Comparison of ENCODE assay signal across 8 mouse cellular contexts in genomic region chr3:89395806-89396653, GRCm38 (mm10). TPM values are rescaled to one million over a fixed set of nuclear protein-coding genes. Genes with fewer than 3 reads are reported as not detected.
DNase-seq lines count a peak whose midpoint lies in the region; ATAC-seq lines count a peak whose summit lies in the region.

No protein-coding gene starts in this region.

- no peaks in the 10 kb centered on the region for H3K9me3 ChIP-seq in forebrain, embryonic 16.5 days (ENCODE audit: control insufficient read depth, low read length)
- no peaks in the 10 kb centered on the region for H3K9me3 ChIP-seq in hindbrain, embryonic 14.5 days (ENCODE audit: control insufficient read depth, low read length)
- no peaks in the 10 kb centered on the region for H3K9me3 ChIP-seq in liver, embryonic 11.5 days (ENCODE audit: control insufficient read depth, low read length)

- peaks cover 50% of the 10 kb centered on the region for H3K4me1 ChIP-seq in forebrain, embryonic 16.5 days (replicated peaks; ENCODE audit: control insufficient read depth, insufficient read depth, low read length)
- peaks cover 41% of the 10 kb centered on the region for H3K4me1 ChIP-seq in hindbrain, embryonic 14.5 days (replicated peaks; ENCODE audit: control insufficient read depth, insufficient read depth, low read length)
- H3K4me1 ChIP-seq in liver, embryonic 11.5 days (replicated peaks; ENCODE audit: control insufficient read depth, insufficient read depth, low read length), result peaks cover 29% of the 10 kb centered on the region

- H3K36me3 ChIP-seq in forebrain, embryonic 16.5 days (ENCODE audit: control insufficient read depth, insufficient read depth), result peaks cover 4% of the 10 kb centered on the region; the same call in 1 of the 2 replicates
- H3K36me3 ChIP-seq in hindbrain, embryonic 14.5 days (replicated peaks; ENCODE audit: control insufficient read depth, insufficient read depth), result peaks cover 2% of the 10 kb centered on the region; the same call in 1 of the 2 replicates
- no peaks in the 10 kb centered on the region for H3K36me3 ChIP-seq in liver, embryonic 11.5 days (ENCODE audit: control insufficient read depth, insufficient read depth, low read length)

- peaks cover 13% of the 10 kb centered on the region for H3K27me3 ChIP-seq in forebrain, embryonic 16.5 days (replicated peaks; ENCODE audit: control insufficient read depth, insufficient read depth, low read length)
- peaks cover 31% of the 10 kb centered on the region for H3K27me3 ChIP-seq in hindbrain, embryonic 14.5 days (ENCODE audit: control insufficient read depth, insufficient read depth, low read length)
- no peaks in the 10 kb centered on the region; the same call in 1 of the 2 replicates for H3K27me3 ChIP-seq in liver, embryonic 11.5 days (replicated peaks; ENCODE audit: control insufficient read depth, insufficient read depth, low read length)

- no peak for ATAC-seq in forebrain, embryonic 16.5 days
- no peak for ATAC-seq in hindbrain, embryonic 14.5 days (ENCODE audit: low FRiP score)
- 0 out of 2 replicates have a peak, but pooled peaks have one; percentile 18 for ATAC-seq in liver, embryonic 11.5 days (replicated peaks; ENCODE audit: low FRiP score)

- H3K4me2 ChIP-seq in forebrain, embryonic 16.5 days (ENCODE audit: low read length), result peak overlapping the region; percentile 61
- peak overlapping the region; percentile 100 for H3K4me2 ChIP-seq in hindbrain, embryonic 14.5 days (replicated peaks)
- peak overlapping the region; percentile 99 for H3K4me2 ChIP-seq in liver, embryonic 11.5 days

- no peak overlapping the region for H3K27ac ChIP-seq in forebrain, embryonic 16.5 days (ENCODE audit: low read length)
- H3K27ac ChIP-seq in hindbrain, embryonic 14.5 days, result no peak overlapping the region
- H3K27ac ChIP-seq in liver, embryonic 11.5 days (ENCODE audit: low read depth, low read length), result no peak overlapping the region

- peak; percentile 65 to 69 for DNase-seq in layer of hippocampus, postnatal 10 days (ENCODE audit: low spot score in 2 of 2)
- DNase-seq in layer of hippocampus, adult 8-10 months (ENCODE audit: low spot score in 2 of 2), result no peak
- peak; percentile 76 for DNase-seq in cerebellum, adult 18-20 months
- DNase-seq in hindbrain, embryonic 14.5 days (ENCODE audit: low spot score), result peak; percentile 74
- peak; percentile 70 for DNase-seq in liver, embryonic 11.5 days (ENCODE audit: low spot score)
- DNase-seq in naive thymus-derived CD4-positive, alpha-beta T cell, adult 2 months (ENCODE audit: low read depth), result peak; percentile 80
- peak; percentile 88 for DNase-seq in thymus, postnatal 14 days

- peak overlapping the region; percentile 48 for H3K9ac ChIP-seq in forebrain, embryonic 16.5 days (replicated peaks; ENCODE audit: low read depth, low read length)
- H3K9ac ChIP-seq in hindbrain, embryonic 14.5 days, result peak overlapping the region; percentile 41
- H3K9ac ChIP-seq in liver, embryonic 11.5 days (ENCODE audit: low read depth, low read length), result peak overlapping the region; percentile 66

- H3K4me3 ChIP-seq in forebrain, embryonic 16.5 days (replicated peaks; ENCODE audit: low read length), result peak overlapping the region; percentile 47
- peak overlapping the region; percentile 48 for H3K4me3 ChIP-seq in hindbrain, embryonic 14.5 days (replicated peaks; ENCODE audit: low read length)
- H3K4me3 ChIP-seq in liver, embryonic 11.5 days (ENCODE audit: low read depth, low read length), result peak overlapping the region; percentile 64

- WGBS in forebrain, embryonic 16.5 days, result under 1% methylated on average over 43 of the region's 44 CpGs
- under 1% methylated on average over 43 of the region's 44 CpGs for WGBS in hindbrain, embryonic 14.5 days
- WGBS in liver, embryonic 11.5 days, result under 1% methylated on average over 41 of the region's 44 CpGs

RNA-seq across cellular contexts. Expression of gene Zbtb7b, which starts 1.5 kb away (rescaled TPM):
- total RNA-seq in layer of hippocampus, postnatal 10 days (2021), result 1 to 10 TPM; 6.6 to 8.7 TPM
- 10 to 100 TPM; 12.6 to 18.7 (median 15.9) TPM for total RNA-seq in layer of hippocampus, adult 8-10 months (2022)
- polyA plus RNA-seq in forebrain, embryonic 16.5 days (2015; fragmentation: Nextera tagmentation; extraction: Ambion mirVana), result 0.51 and 0.77 TPM in 2 replicates
- 0.46 and 1.1 TPM in 2 replicates for polyA plus RNA-seq in hindbrain, embryonic 14.5 days (2014; fragmentation: Nextera tagmentation; extraction: Ambion mirVana)
- polyA plus RNA-seq in liver, embryonic 11.5 days (2014; fragmentation: Nextera tagmentation; extraction: Ambion mirVana), result 1.5 and 2.1 TPM in 2 replicates

RNA-seq across cellular contexts. Expression of gene Lenep, which starts 6.6 kb away (rescaled TPM):
- total RNA-seq in layer of hippocampus, postnatal 10 days (2021), result 1 to 10 TPM in 1 of 2 experiments, not detected in 1; 3.5 TPM
- 1 to 10 TPM; 1.9 to 7.1 (median 4.3) TPM for total RNA-seq in layer of hippocampus, adult 8-10 months (2022)
- polyA plus RNA-seq in forebrain, embryonic 16.5 days (2015; fragmentation: Nextera tagmentation; extraction: Ambion mirVana), result 0.77 TPM in 1 of 2 replicates, not detected in the other
- not detected in 2 replicates for polyA plus RNA-seq in hindbrain, embryonic 14.5 days (2014; fragmentation: Nextera tagmentation; extraction: Ambion mirVana)
- not detected in 2 replicates for polyA plus RNA-seq in liver, embryonic 11.5 days (2014; fragmentation: Nextera tagmentation; extraction: Ambion mirVana)

RNA-seq across cellular contexts. Expression of gene Flad1, which starts 15.6 kb away (rescaled TPM):
- total RNA-seq in layer of hippocampus, postnatal 10 days (2021), result 10 to 100 TPM; 28.8 to 33.6 TPM
- total RNA-seq in layer of hippocampus, adult 8-10 months (2022), result 10 to 100 TPM; 35.8 to 37.8 (median 37.1) TPM
- polyA plus RNA-seq in forebrain, embryonic 16.5 days (2015; fragmentation: Nextera tagmentation; extraction: Ambion mirVana), result 43.6 and 46.7 TPM in 2 replicates
- polyA plus RNA-seq in hindbrain, embryonic 14.5 days (2014; fragmentation: Nextera tagmentation; extraction: Ambion mirVana), result 30.8 and 33.4 TPM in 2 replicates
- 34.3 and 37.8 TPM in 2 replicates for polyA plus RNA-seq in liver, embryonic 11.5 days (2014; fragmentation: Nextera tagmentation; extraction: Ambion mirVana)

RNA-seq across cellular contexts. Expression of gene Cks1b, which starts 22.2 kb away (rescaled TPM):
- 10 to 100 TPM in 1 of 2 experiments, 1 to 10 TPM in 1; 9.8 to 10.9 TPM for total RNA-seq in layer of hippocampus, postnatal 10 days (2021)
- total RNA-seq in layer of hippocampus, adult 8-10 months (2022), result 1 to 10 TPM; 1.6 to 4.7 (median 2.5) TPM
- 139 and 156 TPM in 2 replicates for polyA plus RNA-seq in forebrain, embryonic 16.5 days (2015; fragmentation: Nextera tagmentation; extraction: Ambion mirVana)
- polyA plus RNA-seq in hindbrain, embryonic 14.5 days (2014; fragmentation: Nextera tagmentation; extraction: Ambion mirVana), result 94.0 and 99.4 TPM in 2 replicates
- 498 and 502 TPM in 2 replicates for polyA plus RNA-seq in liver, embryonic 11.5 days (2014; fragmentation: Nextera tagmentation; extraction: Ambion mirVana)

RNA-seq across cellular contexts. Expression of gene Shc1, which starts 22.2 kb away (rescaled TPM):
- total RNA-seq in layer of hippocampus, postnatal 10 days (2021), result 10 to 100 TPM; 14.7 to 15.1 TPM
- 10 to 100 TPM; 16.4 to 22.3 (median 19.9) TPM for total RNA-seq in layer of hippocampus, adult 8-10 months (2022)
- 14.4 and 17.2 TPM in 2 replicates for polyA plus RNA-seq in forebrain, embryonic 16.5 days (2015; fragmentation: Nextera tagmentation; extraction: Ambion mirVana)
- polyA plus RNA-seq in hindbrain, embryonic 14.5 days (2014; fragmentation: Nextera tagmentation; extraction: Ambion mirVana), result 12.1 and 13.9 TPM in 2 replicates
- 72.8 and 75.6 TPM in 2 replicates for polyA plus RNA-seq in liver, embryonic 11.5 days (2014; fragmentation: Nextera tagmentation; extraction: Ambion mirVana)

Comparison
In these comparisons a context has a peak if more than half of its experiments do, and no peak if none do; other contexts are left out.
1. DNase-seq: peak in layer of hippocampus, postnatal 10 days (2 of 2), cerebellum, adult 18-20 months (2 of 2), hindbrain, embryonic 14.5 days (single experiment), liver, embryonic 11.5 days (single experiment), naive thymus-derived CD4-positive, alpha-beta T cell, adult 2 months (single experiment) and thymus, postnatal 14 days (single experiment); none in layer of hippocampus, adult 8-10 months (0 of 2).
2. Peak in every context shown above with its lines, with median percentiles within 50 percentile points of each other: H3K4me2 ChIP-seq, H3K4me3 ChIP-seq and H3K9ac ChIP-seq.